Mouse (Mus musculus): Measurements from ENCODE around the gene Arl9. TPM values are rescaled to one million over a fixed set of nuclear protein-coding genes. Genes with fewer than 3 reads are reported as not detected.

The Arl9 gene
- polyA plus RNA-seq, 1 experiment from 2014 or later, result not detected

GRCm38 (mm10) chr5:77038451-77038850 is 34.6 kb downstream of the Arl9 start:
- Histone ChIP-seq H3K27me3 (replicated peaks; ENCODE audit: insufficient read depth, low read length) (no peaks in the 10 kb centered on the region), H3K4me1 (ENCODE audit: insufficient read depth, low read depth, low read length) (no peaks in the 10 kb centered on the region), H3K27ac (ENCODE audit: low read length) (no peak overlapping the region), H3K4me2 (replicated peaks; ENCODE audit: low read depth, low read length) (no peak overlapping the region), H3K9me3 (ENCODE audit: low read length) (no peaks in the 10 kb centered on the region), H3K4me3 (ENCODE audit: low read depth, low read length) (no peak overlapping the region), H3K36me3 (ENCODE audit: insufficient read depth, low read length) (no peaks in the 10 kb centered on the region), H3K9ac (replicated peaks; ENCODE audit: low read depth) (no peak overlapping the region)
- no peak for TF ChIP-seq EP300 (IDR thresholded peaks at IDR 0.05)
- TF ChIP-seq CTCF (IDR thresholded peaks at IDR 0.05), result no peak
- DNase-seq (ENCODE audit: low spot score) (no peak), ATAC-seq (no peak)
- 87% methylated on average over 10 of the region's 10 CpGs for WGBS

DNA sequence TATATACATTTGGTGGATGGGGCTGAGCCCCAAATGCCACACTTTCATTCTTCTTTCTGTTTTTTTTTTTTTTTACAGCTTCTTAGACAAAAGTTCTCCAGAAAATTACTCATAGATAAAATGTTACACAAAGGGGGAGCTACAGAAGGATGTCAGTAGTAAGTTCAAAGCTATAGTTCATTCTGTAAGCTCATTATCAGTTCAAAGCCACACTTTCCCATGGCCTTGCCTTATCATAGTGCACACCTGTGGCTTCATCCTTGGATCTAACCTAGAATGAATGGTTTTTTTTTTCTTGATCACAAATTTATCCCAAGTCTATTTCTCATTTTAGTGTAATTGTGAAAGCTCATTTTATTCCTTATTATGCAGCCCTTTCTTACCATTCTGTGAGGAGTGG is 35.5 kb downstream of the Arl9 start:
- no peak overlapping the region for H3K4me2 ChIP-seq (replicated peaks; ENCODE audit: low read depth, low read length)
- no peak overlapping the region for H3K4me3 ChIP-seq (ENCODE audit: low read depth, low read length)
- no peak for TF ChIP-seq EP300 (IDR thresholded peaks at IDR 0.05)
- TF ChIP-seq CTCF (IDR thresholded peaks at IDR 0.05), result no peak
- ATAC-seq, result no peak
- DNase-seq (ENCODE audit: low spot score), result no peak
- H3K27me3 ChIP-seq (replicated peaks; ENCODE audit: insufficient read depth, low read length), result no peaks in the 10 kb centered on the region
- no peaks in the 10 kb centered on the region for H3K9me3 ChIP-seq (ENCODE audit: low read length)
- H3K9ac ChIP-seq (replicated peaks; ENCODE audit: low read depth), result no peak overlapping the region
- H3K4me1 ChIP-seq (ENCODE audit: insufficient read depth, low read depth, low read length), result no peaks in the 10 kb centered on the region
- no peak overlapping the region for H3K27ac ChIP-seq (ENCODE audit: low read length)
- H3K36me3 ChIP-seq (ENCODE audit: insufficient read depth, low read length), result no peaks in the 10 kb centered on the region

GRCm38 (mm10) chr5:77044362-77044761 is 40.5 kb downstream of the Arl9 start:
- TF ChIP-seq EP300 (IDR thresholded peaks at IDR 0.05) (no peak), CTCF (IDR thresholded peaks at IDR 0.05) (no peak)
- Histone ChIP-seq H3K27ac (ENCODE audit: low read length) (no peak overlapping the region), H3K9me3 (ENCODE audit: low read length) (no peaks in the 10 kb centered on the region), H3K27me3 (replicated peaks; ENCODE audit: insufficient read depth, low read length) (no peaks in the 10 kb centered on the region), H3K4me1 (ENCODE audit: insufficient read depth, low read depth, low read length) (no peaks in the 10 kb centered on the region), H3K4me2 (replicated peaks; ENCODE audit: low read depth, low read length) (no peak overlapping the region), H3K36me3 (ENCODE audit: insufficient read depth, low read length) (no peaks in the 10 kb centered on the region), H3K4me3 (ENCODE audit: low read depth, low read length) (no peak overlapping the region), H3K9ac (replicated peaks; ENCODE audit: low read depth) (no peak overlapping the region)
- no peak for ATAC-seq
- 54% methylated on average over 5 of the region's 5 CpGs for WGBS
- no peak for DNase-seq (ENCODE audit: low spot score)

GRCm38 (mm10) chr5:77052616-77053015 is 48.8 kb downstream of the Arl9 start:
- no peak overlapping the region for H3K4me2 ChIP-seq (replicated peaks; ENCODE audit: low read depth, low read length)
- no peak overlapping the region for H3K9ac ChIP-seq (replicated peaks; ENCODE audit: low read depth)
- no peaks in the 10 kb centered on the region for H3K27me3 ChIP-seq (replicated peaks; ENCODE audit: insufficient read depth, low read length)
- no peak overlapping the region for H3K27ac ChIP-seq (ENCODE audit: low read length)
- TF ChIP-seq EP300 (IDR thresholded peaks at IDR 0.05) (no peak), CTCF (IDR thresholded peaks at IDR 0.05) (no peak)
- WGBS, result 91% methylated on average over 5 of the region's 5 CpGs
- H3K4me1 ChIP-seq (ENCODE audit: insufficient read depth, low read depth, low read length), result no peaks in the 10 kb centered on the region
- ATAC-seq (no peak), DNase-seq (ENCODE audit: low spot score) (no peak)
- no peaks in the 10 kb centered on the region for H3K9me3 ChIP-seq (ENCODE audit: low read length)
- no peaks in the 10 kb centered on the region for H3K36me3 ChIP-seq (ENCODE audit: insufficient read depth, low read length)
- no peak overlapping the region for H3K4me3 ChIP-seq (ENCODE audit: low read depth, low read length)

- no peaks in the 10 kb centered on the region for H3K36me3 ChIP-seq (ENCODE audit: insufficient read depth, low read length)
- no peak overlapping the region for H3K27ac ChIP-seq (ENCODE audit: low read length)
- 68% methylated on average over 12 of the region's 12 CpGs for WGBS
- no peak overlapping the region for H3K4me2 ChIP-seq (replicated peaks; ENCODE audit: low read depth, low read length)
- TF ChIP-seq CTCF (IDR thresholded peaks at IDR 0.05) (no peak), EP300 (IDR thresholded peaks at IDR 0.05) (no peak)
- H3K4me1 ChIP-seq (ENCODE audit: insufficient read depth, low read depth, low read length), result no peaks in the 10 kb centered on the region
- DNase-seq (ENCODE audit: low spot score), result no peak
- H3K4me3 ChIP-seq (ENCODE audit: low read depth, low read length), result no peak overlapping the region
- no peak overlapping the region for H3K9ac ChIP-seq (replicated peaks; ENCODE audit: low read depth)
- no peaks in the 10 kb centered on the region for H3K27me3 ChIP-seq (replicated peaks; ENCODE audit: insufficient read depth, low read length)
- ATAC-seq, result no peak
- H3K9me3 ChIP-seq (ENCODE audit: low read length), result no peaks in the 10 kb centered on the region
Observed at GRCm38 (mm10) chr5:77056881-77057440, 53.1 kb downstream of the Arl9 start.

Other genes starting within 250 kb of the Arl9 start
- gene Aasdh, start 98.5 kb upstream of the Arl9 start, polyA plus RNA-seq (2015; fragmentation: Nextera tagmentation; extraction: Ambion mirVana), result 7.2 and 8.0 TPM in 2 replicates
- gene Paics, start 52.7 kb upstream of the Arl9 start, polyA plus RNA-seq (2015; fragmentation: Nextera tagmentation; extraction: Ambion mirVana), result 166 and 167 TPM in 2 replicates
- gene Ppat, start 52.5 kb upstream of the Arl9 start, polyA plus RNA-seq (2015; fragmentation: Nextera tagmentation; extraction: Ambion mirVana), result 12.5 and 14.0 TPM in 2 replicates
- gene Srp72, start 29.4 kb upstream of the Arl9 start, polyA plus RNA-seq (2015; fragmentation: Nextera tagmentation; extraction: Ambion mirVana), result 49.5 and 53.4 TPM in 2 replicates
- 0.80 and 1.2 TPM in 2 replicates for gene Thegl, start 12.0 kb downstream of the Arl9 start, polyA plus RNA-seq (2015; fragmentation: Nextera tagmentation; extraction: Ambion mirVana)
- 49.0 and 49.5 TPM in 2 replicates for gene Hopx, start 111.1 kb downstream of the Arl9 start, polyA plus RNA-seq (2015; fragmentation: Nextera tagmentation; extraction: Ambion mirVana)
- gene Spink2, start 207.4 kb downstream of the Arl9 start, polyA plus RNA-seq (2015; fragmentation: Nextera tagmentation; extraction: Ambion mirVana), result 5.2 and 8.5 TPM in 2 replicates

All from lung, postnatal 0 days (tissue).